Mouse (Mus musculus) heart, embryonic 13.5 days (tissue): ENCODE measurements around the gene Ergic3. TPM values are rescaled to one million over a fixed set of nuclear protein-coding genes. Genes with fewer than 3 reads are reported as not detected.

ENCODE experiments used
- ATAC-seq: fragments of 200-750 bp; cut with Nextera tagmentation; 2 replicates; pipeline ENCODE4 v1.8.0; 2017; ENCODE audit warnings: moderate TSS enrichment; ENCODE audit not compliant: insufficient number of reproducible peaks, low FRiP score, low TSS enrichment; ENCODE audit errors: extremely low read depth
- H3K27ac ChIP-seq: fragments of 300-500 bp; sonication (generic); replicated peaks from 2 replicates; pipeline ENCODE4 v1.5.1; 2015; ENCODE audit warnings: moderate library complexity, mild to moderate bottlenecking, inconsistent platforms
- H3K27me3 ChIP-seq: fragments of 300-500 bp; sonication (generic); replicated peaks from 2 replicates; pipeline ENCODE4 v1.6.1; 2015; ENCODE audit warnings: mild to moderate bottlenecking, inconsistent platforms
- H3K36me3 ChIP-seq: fragments of 300-500 bp; sonication (generic); 2 replicates; pipeline ENCODE4 v1.6.1; 2015; ENCODE audit warnings: mild to moderate bottlenecking, inconsistent platforms
- H3K4me1 ChIP-seq: fragments of 300-500 bp; sonication (generic); 2 replicates; pipeline ENCODE4 v1.6.1; 2015; ENCODE audit warnings: inconsistent platforms
- H3K4me2 ChIP-seq: fragments of 300-500 bp; sonication (generic); 2 replicates; pipeline ENCODE4 v1.6.1; 2015; ENCODE audit warnings: inconsistent platforms, mild to moderate bottlenecking, moderate library complexity
- H3K4me3 ChIP-seq: fragments of 300-500 bp; sonication (generic); 2 replicates; pipeline ENCODE4 v1.5.1; 2015; ENCODE audit warnings: moderate library complexity, mild to moderate bottlenecking, inconsistent platforms
- H3K9ac ChIP-seq: fragments of 300-500 bp; sonication (generic); 2 replicates; pipeline ENCODE4 v1.6.1; 2015; ENCODE audit warnings: inconsistent platforms, mild to moderate bottlenecking, moderate library complexity
- H3K9me3 ChIP-seq: fragments of 300-500 bp; sonication (generic); 2 replicates; pipeline ENCODE4 v1.6.1; 2016; ENCODE audit warnings: inconsistent platforms
- WGBS: fragments of 180-500 bp; shearing (Covaris S2); methylation state at CpG from one replicate; pipeline ENCODE4 v1.1.7; 2015; ENCODE audit warnings: mixed read lengths; 5-methylcytosine and 5-hydroxymethylcytosine counted together
- polyA plus RNA-seq: library from polyadenylated mRNA; unstranded; fragments of >200 nt; fragmentation: Nextera tagmentation; extraction: Ambion mirVana; gene quantifications from 2 replicates; pipeline ENCODE4 v1.2.1, GENCODE M21; 2015

The Ergic3 gene
- polyA plus RNA-seq, 1 experiment from 2014 or later = 177 TPM

GRCm38 (mm10) chr2:155991863-155992321 is 16.0 kb upstream of the Ergic3 start:
- peaks cover 29% of the 10 kb centered on the region for H3K4me1 ChIP-seq
- no peak overlapping the region for H3K4me3 ChIP-seq
- H3K36me3 ChIP-seq = peaks cover 100% of the 10 kb centered on the region
- WGBS = 61% methylated on average over 14 of the region's 14 CpGs
- peak overlapping the region; percentile 10; the same call in 1 of the 2 replicates for H3K4me2 ChIP-seq
- peak overlapping the region; percentile 32; the same call in 1 of the 2 replicates for H3K27ac ChIP-seq
- H3K9me3 ChIP-seq = no peaks in the 10 kb centered on the region
- H3K27me3 ChIP-seq = no peaks in the 10 kb centered on the region
- H3K9ac ChIP-seq = 0 out of 2 replicates have a peak overlapping the region, but pooled peaks have one; percentile 2
- ATAC-seq = 0 out of 2 replicates have a peak, but pooled peaks have one; percentile 16

- Histone ChIP-seq H3K4me1 (peaks cover 8% of the 10 kb centered on the region), H3K27me3 (no peaks in the 10 kb centered on the region), H3K36me3 (peaks cover 20% of the 10 kb centered on the region), H3K27ac (no peak overlapping the region), H3K9me3 (no peaks in the 10 kb centered on the region), H3K9ac (no peak overlapping the region), H3K4me2 (no peak overlapping the region), H3K4me3 (no peak overlapping the region)
- WGBS = 88% methylated on average over 4 of the region's 4 CpGs
- ATAC-seq = no peak
Observed at GRCm38 (mm10) chr2:156005393-156005792, 2.5 kb upstream of the Ergic3 start.

- H3K36me3 ChIP-seq = peaks cover 68% of the 10 kb centered on the region
- no peak overlapping the region for H3K27ac ChIP-seq
- H3K9me3 ChIP-seq = no peaks in the 10 kb centered on the region
- no peaks in the 10 kb centered on the region for H3K4me1 ChIP-seq
- no peak overlapping the region for H3K4me3 ChIP-seq
- no peak overlapping the region for H3K9ac ChIP-seq
- H3K4me2 ChIP-seq = no peak overlapping the region
- no peaks in the 10 kb centered on the region for H3K27me3 ChIP-seq
- WGBS = 88% methylated on average over 3 of the region's 3 CpGs
- no peak for ATAC-seq
Observed at GRCm38 (mm10) chr2:156018106-156018505, 10.3 kb downstream of the Ergic3 start.

- Histone ChIP-seq H3K4me3 (no peak overlapping the region), H3K4me2 (no peak overlapping the region), H3K27me3 (no peaks in the 10 kb centered on the region), H3K4me1 (no peaks in the 10 kb centered on the region), H3K36me3 (peaks cover 37% of the 10 kb centered on the region), H3K9ac (no peak overlapping the region), H3K9me3 (no peaks in the 10 kb centered on the region), H3K27ac (no peak overlapping the region)
- 60% methylated on average over 8 of the region's 8 CpGs for WGBS
- no peak for ATAC-seq
Observed at GRCm38 (mm10) chr2:156021219-156021618, 13.4 kb downstream of the Ergic3 start.

GRCm38 (mm10) chr2:156021765-156022164 is 13.9 kb downstream of the Ergic3 start:
- Histone ChIP-seq H3K4me1 (no peaks in the 10 kb centered on the region), H3K9me3 (no peaks in the 10 kb centered on the region), H3K9ac (no peak overlapping the region), H3K36me3 (peaks cover 32% of the 10 kb centered on the region), H3K4me3 (no peak overlapping the region), H3K27me3 (no peaks in the 10 kb centered on the region), H3K27ac (no peak overlapping the region), H3K4me2 (no peak overlapping the region)
- ATAC-seq = no peak
- WGBS = 81% methylated on average over 2 of the region's 2 CpGs

- Histone ChIP-seq H3K4me2 (no peak overlapping the region), H3K4me1 (no peaks in the 10 kb centered on the region), H3K27me3 (no peaks in the 10 kb centered on the region), H3K4me3 (no peak overlapping the region), H3K27ac (no peak overlapping the region), H3K9ac (no peak overlapping the region), H3K36me3 (no peaks in the 10 kb centered on the region), H3K9me3 (no peaks in the 10 kb centered on the region)
- no peak for ATAC-seq
Observed at GRCm38 (mm10) chr2:156025482-156025881, 17.6 kb downstream of the Ergic3 start.

GRCm38 (mm10) chr2:156039390-156039789 is 31.5 kb downstream of the Ergic3 start:
- no peak for ATAC-seq
- Histone ChIP-seq H3K4me2 (no peak overlapping the region), H3K27ac (no peak overlapping the region), H3K4me1 (no peaks in the 10 kb centered on the region), H3K27me3 (0 out of 2 replicates have a peak, but pooled peaks cover 9% of the 10 kb centered on the region), H3K4me3 (no peak overlapping the region), H3K36me3 (no peaks in the 10 kb centered on the region), H3K9me3 (no peaks in the 10 kb centered on the region), H3K9ac (no peak overlapping the region)
- 88% methylated on average over 3 of the region's 3 CpGs for WGBS

- no peaks in the 10 kb centered on the region for H3K36me3 ChIP-seq
- peaks cover 28% of the 10 kb centered on the region for H3K27me3 ChIP-seq
- no peak for ATAC-seq
- H3K4me1 ChIP-seq = no peaks in the 10 kb centered on the region; the same call in 1 of the 2 replicates
- no peaks in the 10 kb centered on the region for H3K9me3 ChIP-seq
- H3K27ac ChIP-seq = no peak overlapping the region
- no peak overlapping the region for H3K4me2 ChIP-seq
- no peak overlapping the region for H3K4me3 ChIP-seq
- 80% methylated on average over 8 of the region's 8 CpGs for WGBS
- H3K9ac ChIP-seq = no peak overlapping the region
Observed at GRCm38 (mm10) chr2:156042903-156043302, 35.1 kb downstream of the Ergic3 start.

GRCm38 (mm10) chr2:156047929-156048328 is 40.1 kb downstream of the Ergic3 start:
- no peaks in the 10 kb centered on the region; the same call in 1 of the 2 replicates for H3K4me1 ChIP-seq
- H3K27ac ChIP-seq = no peak overlapping the region
- peaks cover 65% of the 10 kb centered on the region for H3K27me3 ChIP-seq
- H3K36me3 ChIP-seq = no peaks in the 10 kb centered on the region
- peak overlapping the region; percentile 48 for H3K4me2 ChIP-seq
- WGBS = 5% methylated on average over 19 of the region's 19 CpGs
- no peak overlapping the region for H3K9ac ChIP-seq
- ATAC-seq = no peak
- H3K4me3 ChIP-seq = peak overlapping the region; percentile 8; the same call in 1 of the 2 replicates
- no peaks in the 10 kb centered on the region for H3K9me3 ChIP-seq

GRCm38 (mm10) chr2:156052816-156053215 is 45.0 kb downstream of the Ergic3 start, which contains the start of gene Fer1l4:
TSS of gene Fer1l4 (minus strand) at chr2:156052947.
- ATAC-seq = no peak
- Histone ChIP-seq H3K4me3 (no peak within 1 kb of the TSS), H3K9me3 (no peaks in the 10 kb centered on the region), H3K4me1 (no peaks in the 10 kb centered on the region; the same call in 1 of the 2 replicates), H3K27me3 (peaks cover 38% of the 10 kb centered on the region), H3K27ac (no peak within 1 kb of the TSS), H3K9ac (no peak within 1 kb of the TSS), H3K36me3 (no peaks in the 10 kb centered on the region), H3K4me2 (no peak within 1 kb of the TSS)
- 78% methylated on average over 9 of the region's 9 CpGs for WGBS

GRCm38 (mm10) chr2:156065099-156066041 is 57.5 kb downstream of the Ergic3 start, which contains the start of gene Spag4:
TSS of gene Spag4 (plus strand) at chr2:156065175.
- WGBS = under 1% methylated on average over 78 of the region's 81 CpGs

More at GRCm38 (mm10) chr2:156065099-156066041, 57.5 kb downstream of the Ergic3 start, which contains the start of gene Spag4:
- Histone ChIP-seq H3K4me1 (peaks cover 13% of the 10 kb centered on the region), H3K36me3 (peaks cover 25% of the 10 kb centered on the region), H3K9me3 (no peaks in the 10 kb centered on the region), H3K27me3 (no peaks in the 10 kb centered on the region), H3K4me3 (peak within 1 kb of the TSS; percentile 74), H3K4me2 (peak within 1 kb of the TSS; percentile 95), H3K9ac (peak within 1 kb of the TSS; percentile 86), H3K27ac (peak within 1 kb of the TSS; percentile 78)
- peak; percentile 79 for ATAC-seq
